Mouse (Mus musculus) MEL-GATA-1-ER (cell line): ENCODE data around the gene Spata21.

Experiments
- DNase-seq: peaks from one replicate; pipeline ENCODE4 v3.0.0-alpha.2; 2012; ENCODE audit warnings: low read depth; ENCODE audit errors: extremely low read depth

Spata21 gene

DNA sequence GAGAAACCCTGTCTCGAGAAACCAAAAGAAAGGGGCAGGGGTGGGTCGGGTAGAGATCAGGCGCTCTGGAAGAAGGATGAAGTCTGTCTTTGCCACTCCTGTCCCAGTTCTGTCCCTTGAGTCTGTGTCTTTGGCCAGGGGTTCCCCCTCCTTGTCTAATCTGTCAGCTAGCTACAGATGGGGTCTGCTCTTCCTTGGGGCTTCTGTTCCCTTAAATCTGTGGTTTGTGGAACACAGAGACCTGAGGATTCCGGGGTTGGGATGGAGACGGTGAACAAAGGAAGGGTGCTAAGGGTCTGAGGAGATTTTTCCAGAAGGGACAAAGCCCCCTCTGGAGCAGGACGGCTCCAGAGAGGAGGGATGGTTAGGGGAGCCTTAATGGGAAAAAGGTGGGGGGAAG is at the start of gene Spata21:
Gene Spata21, plus strand, starts transcription at position 301 of the 400 bp plus-strand sequence.
- no peak for DNase-seq

DNA sequence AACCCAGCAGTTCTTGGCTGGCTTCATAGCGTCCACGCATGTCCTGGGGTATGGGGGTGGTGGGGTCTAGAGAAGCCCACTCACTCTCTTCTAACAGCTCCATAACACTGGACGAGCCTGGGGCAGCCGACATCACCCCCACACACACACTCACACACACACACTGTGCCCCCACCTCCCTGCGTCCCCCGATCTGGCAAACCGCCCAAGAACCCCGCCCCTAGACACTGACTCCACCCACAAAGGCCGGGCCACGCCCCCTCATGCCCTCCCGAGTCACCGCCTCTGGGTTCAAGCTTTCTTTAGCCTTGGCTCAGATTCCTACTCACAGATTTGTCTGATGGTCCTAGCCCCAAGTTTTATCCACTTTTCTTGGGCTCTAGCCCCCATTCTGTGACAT is 47.0 kb upstream of the Spata21 start:
- no peak for DNase-seq

DNA sequence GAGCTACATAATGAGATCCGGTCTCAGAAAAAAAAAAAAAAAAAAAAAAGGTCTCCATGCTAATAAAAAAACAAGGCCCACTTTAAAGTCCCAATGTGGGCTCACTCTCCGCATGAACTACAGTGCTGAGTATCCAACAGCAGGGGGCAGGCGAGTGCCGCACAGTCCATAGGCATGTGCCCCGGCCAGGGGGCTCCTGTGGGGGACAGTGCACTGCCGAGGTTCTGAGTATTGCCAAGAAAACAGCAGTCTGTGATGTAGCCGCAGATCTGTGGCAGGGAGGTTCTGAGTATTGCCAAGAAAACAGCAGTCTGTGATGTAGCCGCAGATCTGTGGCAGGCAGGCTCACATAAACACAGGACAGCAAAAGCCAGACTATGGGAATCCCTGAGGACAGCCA is 43.3 kb upstream of the Spata21 start:
- DNase-seq = peak; percentile 29

DNA sequence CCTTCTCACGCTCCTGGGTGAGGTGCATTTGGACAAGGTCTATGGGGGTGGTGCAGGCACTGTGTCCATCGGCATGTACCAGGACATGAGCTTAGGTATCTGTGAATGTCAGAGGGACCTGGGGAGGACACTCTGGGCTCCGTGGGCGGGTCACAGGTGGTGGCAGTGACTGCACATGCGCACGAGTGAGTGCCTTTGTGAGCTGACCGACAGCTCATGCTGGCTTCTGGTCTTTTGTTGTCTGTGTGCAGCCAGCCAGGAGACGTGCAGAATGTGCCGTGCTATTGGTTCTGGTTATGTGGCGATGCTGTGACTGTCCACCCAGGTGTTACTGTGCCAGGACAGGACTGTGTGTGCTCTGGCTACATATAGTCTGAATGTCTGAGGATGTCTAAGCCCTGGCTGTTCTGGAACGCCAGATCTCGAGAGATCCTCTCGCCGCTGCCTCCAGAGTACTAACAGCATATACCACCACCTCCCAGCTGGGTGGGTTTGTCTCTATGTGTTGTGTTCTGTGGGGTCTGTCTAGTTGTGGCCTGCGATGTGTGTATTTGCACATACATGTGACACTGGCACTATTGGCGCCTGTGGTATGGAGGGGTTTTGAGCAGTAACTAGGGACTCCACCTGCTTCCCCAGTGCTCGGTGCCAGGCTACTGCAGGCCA is 39.2 kb upstream of the Spata21 start:
- DNase-seq = no peak

DNA sequence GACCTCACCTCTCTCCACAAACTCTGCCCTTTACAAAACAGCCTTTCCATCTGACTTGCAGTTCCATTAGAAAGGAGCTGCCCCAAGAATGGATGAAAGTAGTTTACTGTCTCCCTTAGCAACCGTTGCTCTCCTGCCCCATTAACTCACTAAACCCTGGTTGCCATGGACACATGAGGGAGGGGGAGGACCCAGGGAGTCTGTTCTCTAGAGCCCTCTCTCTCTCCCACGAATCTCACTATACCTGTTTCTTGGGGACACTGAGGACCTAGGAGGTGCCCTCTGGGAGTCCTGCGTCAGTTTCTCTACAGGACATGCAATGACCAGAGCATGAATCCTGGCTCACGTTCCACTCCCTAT is 38.7 kb upstream of the Spata21 start:
- no peak for DNase-seq

DNA sequence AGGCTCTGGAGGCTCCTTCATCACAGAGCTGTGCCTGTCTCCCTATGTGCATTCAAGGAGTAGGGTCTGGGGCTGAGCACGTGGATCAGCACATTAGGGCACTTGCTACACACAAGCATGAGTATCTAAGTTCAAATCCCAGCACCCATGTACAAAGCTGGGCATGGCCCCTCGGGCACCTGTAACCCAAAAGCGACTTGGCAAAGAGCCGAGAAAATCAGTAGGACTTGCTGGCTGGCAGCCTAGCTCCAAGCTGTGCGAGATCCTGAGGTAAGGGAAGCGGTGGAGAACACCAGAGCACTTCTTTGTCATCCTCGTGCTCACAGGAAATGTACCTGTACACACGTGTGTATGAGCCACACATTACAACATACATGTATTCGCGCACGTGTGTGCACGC is 35.7 kb upstream of the Spata21 start:
- DNase-seq = no peak

DNA sequence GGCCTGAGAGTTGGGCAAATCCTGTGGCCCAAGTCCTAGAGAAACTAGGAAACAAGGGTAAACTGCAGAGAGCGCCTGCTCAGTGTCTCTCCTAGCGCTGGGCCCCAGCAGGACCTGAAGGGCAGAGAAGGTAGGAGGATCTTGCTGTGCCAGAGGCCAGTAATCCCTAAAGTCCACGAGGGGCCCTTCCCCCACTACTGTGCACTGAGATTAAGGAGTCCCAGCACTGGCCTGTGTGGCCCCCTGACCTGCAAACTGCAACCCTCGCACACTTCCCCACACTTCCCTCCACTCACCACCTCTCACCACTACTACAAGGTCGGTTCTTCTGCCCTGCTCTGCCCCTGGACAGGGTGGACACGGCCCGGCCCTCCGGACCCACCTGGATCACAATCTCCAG is 35.0 kb upstream of the Spata21 start:
- no peak for DNase-seq

DNA sequence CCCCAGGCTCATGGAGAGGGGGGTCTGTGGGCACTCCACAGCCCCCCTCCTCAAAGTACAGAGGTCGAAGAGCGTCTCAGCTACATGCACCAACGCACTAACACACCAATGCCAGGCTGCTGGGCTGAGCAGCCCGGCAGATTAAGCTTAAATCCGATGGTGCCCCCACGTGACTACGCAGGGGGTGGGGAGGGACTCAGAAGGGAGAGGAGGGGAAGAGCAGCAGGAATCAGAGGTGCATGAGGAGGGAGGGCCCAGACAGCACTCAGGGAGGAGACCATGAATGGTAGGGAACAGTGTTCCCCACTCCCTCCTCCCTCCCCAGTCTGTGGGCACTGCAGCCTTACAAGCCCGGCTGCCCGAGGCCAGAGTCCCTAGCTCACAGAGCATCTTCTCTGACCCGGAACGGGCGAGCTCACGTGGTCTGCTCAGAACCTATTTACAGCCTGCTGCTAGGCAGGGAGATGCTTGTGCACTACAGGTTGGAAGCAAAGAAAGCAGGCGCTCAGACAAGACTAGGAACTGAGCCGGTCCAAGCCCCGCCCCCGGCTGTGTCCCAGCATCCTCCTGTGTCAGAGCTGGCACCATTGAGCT is 34.5 kb upstream of the Spata21 start:
- DNase-seq = no peak

DNA sequence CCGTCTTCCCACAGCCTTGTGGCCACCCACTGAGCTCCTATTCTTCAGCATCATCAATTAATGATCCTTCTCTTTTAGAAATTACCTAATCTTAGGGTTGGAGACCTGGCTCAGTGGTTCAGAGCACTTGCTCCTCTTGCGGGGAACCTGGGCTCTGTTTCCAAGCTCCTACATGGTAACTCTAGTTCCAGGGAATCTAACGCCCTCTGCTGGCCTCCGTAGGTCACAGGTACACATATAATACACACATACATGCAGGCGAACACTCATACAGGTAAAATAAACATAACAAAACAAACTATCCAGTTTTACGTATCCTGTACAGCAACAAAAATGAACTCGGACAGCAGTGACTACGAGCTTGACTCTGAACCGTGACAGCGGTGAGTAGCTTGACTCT is 31.2 kb upstream of the Spata21 start:
- DNase-seq = no peak

DNA sequence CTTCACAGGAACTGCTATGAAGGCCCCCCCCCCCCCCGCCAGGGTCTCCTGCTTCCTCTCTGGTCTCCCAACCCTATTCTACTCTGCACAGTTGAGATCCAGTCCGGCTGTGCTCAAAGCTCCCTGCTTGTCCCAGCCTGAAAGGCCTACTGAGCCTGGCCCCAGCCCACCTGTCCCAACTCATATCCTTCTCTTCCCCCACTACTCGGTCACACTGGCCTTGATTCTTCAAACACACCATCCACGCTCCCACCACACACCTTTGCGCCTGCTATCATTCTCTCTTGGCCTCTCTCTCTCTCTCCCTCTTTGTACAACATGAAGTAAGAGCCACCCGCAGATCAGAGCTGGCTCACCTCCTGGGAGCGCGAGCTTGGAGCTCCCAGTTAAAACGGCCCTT is 29.3 kb upstream of the Spata21 start:
- no peak for DNase-seq

DNA sequence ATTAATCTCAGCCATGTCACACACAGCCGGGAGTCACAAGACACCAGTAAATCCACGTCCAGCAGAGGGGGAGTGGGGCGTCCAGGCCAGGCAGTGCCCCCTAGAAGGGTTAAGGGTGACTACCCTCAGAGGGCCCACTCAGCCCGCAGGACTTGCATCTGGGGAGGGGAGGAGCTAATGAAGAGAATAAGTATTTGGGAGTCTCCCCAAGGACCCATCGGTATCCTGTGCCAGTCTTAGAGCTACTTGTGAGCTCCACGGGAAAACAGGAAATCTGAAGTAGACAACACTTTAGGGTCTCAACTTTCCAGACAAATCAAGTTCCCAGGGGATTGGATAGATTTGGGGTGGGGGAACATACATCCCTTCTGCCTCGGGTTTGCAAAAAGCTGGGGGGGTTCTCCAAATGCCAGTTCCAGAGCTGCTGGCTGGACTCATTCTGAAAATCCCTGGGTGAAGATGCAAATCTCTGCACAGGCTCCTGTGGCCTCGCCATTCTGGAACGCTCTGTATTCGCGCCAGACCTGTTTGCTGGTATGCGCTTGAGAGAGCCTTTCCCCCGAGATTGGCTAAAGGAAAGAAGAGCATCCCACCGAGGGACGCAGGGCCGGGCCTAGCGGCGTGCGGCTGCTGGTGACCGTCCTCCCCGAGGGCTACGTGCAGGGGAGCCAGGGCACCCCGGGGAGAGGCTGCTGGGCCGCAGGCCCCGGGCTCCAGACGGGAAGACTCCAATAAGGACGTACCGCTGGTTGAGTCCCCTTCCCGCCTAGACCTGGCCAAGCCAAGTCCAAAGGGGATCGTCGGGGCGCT is 28.3 kb upstream of the Spata21 start:
- DNase-seq = no peak

DNA sequence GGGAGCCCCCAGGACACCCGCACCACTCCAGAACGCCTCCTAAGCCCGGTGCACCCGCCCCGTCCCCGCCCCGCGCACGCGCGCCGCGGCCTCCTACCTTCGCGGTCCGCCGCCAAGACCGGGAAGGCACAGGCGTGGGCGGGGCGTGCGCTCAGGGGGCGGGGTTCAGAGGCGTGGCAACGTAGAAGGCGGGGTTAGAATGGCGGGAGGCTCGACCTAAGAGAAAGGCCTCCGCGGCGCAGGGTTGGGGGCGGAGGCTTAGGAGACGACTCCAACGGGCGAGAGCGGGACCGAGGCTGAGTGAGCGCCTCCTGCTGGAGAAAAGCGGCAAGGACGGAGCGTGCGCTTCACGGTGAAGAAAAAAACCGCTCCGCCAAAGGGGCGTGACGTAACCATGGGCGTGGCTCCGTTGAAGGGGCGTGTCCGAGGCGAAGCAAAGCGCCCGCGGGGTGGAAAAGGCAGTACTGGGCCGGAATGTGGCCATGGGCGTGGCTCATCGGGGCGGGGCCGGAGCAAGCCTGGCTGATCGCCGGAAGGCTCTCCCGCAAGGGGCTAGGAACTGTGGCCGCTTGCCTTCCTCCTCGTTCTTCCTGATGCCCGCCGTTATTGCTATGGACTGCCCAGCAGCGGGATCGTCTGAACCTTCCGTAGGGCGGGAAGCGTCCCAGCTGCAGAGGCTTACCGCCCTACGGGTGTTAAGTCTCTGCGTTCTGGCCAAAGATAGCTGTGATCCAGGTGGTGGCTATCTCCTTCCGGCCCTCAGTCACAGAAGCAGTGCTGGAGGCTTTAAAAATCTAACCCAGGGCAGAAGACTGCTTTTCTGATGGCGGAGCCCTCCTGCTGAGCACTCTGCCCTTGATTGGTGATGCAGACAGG is 27.5 kb upstream of the Spata21 start, which contains the start of gene Crocc:
Gene Crocc, minus strand, starts transcription at position 125 of the 876 bp plus-strand sequence.
- DNase-seq = peak; percentile 87

DNA sequence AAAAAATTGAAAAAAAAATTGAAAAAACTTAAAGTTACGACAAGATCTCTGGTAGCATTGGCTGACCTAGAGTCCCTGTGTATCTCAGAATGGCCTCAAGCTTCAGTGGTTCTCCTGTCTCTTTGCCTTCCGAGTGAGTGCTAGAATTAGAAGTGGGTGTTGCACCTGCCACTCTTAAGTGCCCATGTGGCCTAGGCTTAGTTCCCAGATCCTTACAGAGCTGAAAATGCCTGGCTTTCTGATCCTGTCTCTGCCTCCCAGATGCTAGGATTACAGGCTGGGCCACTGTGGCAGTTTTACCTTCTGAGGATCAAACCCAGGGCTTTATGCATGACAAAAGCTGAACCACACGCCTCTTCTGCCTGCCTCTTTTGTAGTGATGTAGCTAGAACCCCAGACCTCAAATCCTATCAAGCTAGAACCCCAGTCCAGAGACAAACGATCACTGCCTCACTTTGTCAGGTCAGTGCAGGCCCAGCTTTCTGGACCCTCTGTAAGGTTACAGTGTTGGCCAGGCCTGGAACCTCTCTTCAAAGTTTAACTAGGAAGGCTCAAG is 24.0 kb upstream of the Spata21 start:
- no peak for DNase-seq

DNA sequence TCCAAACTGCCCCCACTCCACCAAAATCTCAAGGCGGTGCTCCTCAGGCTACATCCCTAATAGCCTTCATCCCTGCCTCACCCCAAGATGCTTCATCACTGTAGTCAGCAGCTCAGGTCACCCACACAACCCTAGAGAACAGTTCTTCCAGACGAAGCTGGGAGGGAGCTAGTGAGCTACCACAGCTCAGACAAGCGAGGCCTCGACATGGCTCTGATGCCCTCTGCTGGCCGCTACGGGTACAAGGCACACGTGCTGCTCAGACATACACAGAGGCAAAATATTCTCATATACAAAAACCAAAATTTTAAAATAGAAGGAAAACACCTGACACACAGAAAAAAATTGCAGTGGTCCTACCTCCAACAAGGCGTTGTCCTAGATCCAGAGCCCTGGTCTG is 23.0 kb upstream of the Spata21 start:
- DNase-seq = peak; percentile 79

DNA sequence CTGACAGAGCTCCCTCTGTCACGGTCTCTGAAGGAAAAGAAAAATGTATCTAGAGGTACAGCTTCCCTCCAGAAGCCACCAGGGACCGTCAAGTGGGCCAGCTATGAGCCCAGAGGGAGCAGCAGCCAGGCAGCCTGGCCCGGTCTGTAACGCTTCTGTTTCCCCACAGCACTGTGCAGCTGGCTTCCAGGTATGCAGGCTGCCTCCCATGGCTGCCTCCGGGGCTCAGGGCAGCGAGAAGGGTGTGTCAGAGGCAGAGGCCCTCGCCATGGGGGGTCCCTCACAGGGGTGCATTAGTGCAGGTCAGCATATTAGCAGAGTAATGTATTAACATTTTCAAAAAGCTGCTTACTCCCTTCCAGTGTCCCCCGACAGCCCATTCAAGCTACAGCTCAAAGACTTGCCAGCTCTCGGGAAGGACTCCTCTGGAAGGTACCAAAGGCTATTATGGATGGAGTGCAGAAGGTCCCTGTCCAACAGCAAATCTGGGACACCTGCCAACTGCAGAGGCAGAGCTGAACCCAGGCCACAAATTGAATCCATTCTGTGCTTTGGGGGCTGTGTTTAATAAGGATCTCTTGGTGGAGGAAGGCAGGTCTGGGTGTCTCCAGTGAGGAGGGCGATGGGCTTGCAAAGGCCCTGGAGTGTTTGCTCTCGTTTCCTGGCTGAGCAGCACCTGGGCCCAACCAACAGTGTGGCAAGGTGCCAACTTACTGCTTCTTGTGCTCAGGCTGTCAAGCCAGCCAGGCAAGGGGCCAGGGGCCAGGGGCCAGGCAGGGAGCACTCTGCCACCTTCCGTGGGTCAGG is 21.2 kb upstream of the Spata21 start:
- no peak for DNase-seq

DNA sequence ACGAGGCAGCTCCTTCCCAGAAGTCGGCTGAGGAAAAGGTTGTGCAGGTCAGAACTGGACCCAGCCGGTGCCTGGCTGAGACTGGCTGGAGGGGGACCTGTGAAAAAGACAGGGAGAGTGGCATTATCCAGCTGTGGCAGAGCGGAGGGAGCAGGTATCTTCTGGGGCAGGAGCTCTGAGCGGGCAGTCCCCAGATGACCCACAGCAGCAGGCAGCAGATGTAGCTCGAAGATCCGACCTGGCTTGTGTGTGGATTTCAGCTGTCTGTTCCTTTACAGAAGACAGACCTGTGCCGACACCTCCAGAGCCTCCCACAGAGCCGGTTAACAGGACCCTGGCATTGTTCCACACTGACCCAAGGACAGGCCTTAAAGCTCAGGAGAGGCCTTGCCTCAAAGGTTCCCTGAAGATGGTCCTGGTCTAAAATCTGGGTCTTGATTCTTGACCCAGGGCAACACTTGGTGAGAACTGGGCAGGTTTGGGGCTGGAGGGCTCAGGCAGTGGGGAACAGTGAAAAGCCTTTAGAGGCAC is 20.6 kb upstream of the Spata21 start:
- DNase-seq = no peak

DNA sequence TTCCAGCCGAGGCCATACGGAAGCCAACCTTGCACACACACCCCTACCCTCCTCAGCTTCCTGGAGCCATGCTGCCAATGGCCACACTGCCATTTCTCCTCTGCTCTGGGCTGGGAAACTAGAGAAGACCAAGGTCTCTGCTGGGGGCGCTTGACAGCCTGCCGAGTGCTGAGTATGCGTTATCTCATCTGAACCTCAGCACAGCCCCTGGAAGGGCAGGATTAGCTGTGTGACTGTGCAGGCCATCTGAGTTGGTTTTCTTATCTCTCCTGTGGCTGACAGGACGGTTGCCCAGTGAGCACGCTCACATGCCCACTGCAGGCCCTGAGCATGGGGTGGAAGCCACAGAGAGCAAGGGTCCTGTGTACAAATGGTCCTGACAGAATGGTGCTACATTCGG is 19.5 kb upstream of the Spata21 start:
- no peak for DNase-seq

DNA sequence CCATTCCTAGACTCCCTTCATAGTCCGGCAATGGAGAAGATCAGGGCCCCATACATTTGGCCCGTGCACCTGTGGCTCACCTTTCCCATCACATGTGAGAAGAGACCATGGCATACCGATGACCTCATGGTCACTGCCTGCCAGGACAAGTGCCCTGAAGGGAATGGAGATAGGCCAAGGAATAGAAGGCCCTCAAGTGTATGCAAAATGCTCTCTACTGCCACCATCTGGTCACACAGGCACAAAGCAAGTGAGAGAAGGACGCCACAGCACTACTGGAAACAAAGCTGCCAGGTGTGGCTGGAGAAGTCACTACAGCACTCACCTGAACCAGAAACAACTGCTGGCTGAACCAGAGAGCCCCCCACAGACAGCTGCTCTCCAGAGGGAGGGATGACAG is 18.4 kb upstream of the Spata21 start:
- no peak for DNase-seq

DNA sequence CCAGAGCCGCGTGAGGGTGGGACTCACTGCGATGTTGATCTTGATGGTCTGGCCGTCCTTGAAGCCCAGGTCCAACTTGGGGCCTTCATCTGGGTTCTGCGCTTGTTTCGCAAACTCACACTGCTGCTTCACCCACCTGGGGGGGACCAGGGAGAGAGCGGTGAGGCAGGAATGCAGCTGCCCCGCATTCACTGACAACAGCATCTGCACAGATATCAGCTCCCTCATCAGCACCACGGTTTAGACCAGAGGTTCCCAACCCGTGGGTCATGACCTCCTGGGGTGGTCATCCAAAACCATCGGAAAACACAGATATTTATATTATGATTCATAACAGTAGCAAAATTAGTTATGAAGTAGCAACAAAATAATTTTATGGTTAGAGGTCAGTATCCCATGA is 15.6 kb upstream of the Spata21 start:
- DNase-seq = no peak

DNA sequence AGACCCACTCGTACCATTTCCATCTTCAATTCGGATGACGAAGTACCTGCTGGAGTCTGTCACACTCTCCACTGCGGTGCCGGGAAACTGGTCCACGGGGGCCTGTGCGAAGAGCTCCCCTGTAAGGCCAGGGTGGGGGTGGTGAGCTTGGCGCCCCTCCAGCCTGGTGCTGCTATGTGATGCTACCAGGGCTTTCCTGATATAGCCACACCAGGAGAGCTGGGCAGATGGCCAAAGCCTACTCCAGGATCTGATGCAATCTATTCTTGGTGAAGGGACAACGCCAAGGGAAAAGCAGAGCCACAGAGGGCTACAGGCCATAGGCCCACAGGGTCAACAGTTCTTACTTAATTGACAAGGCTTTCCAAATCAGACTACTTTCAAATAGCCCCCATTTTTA is 14.5 kb upstream of the Spata21 start:
- no peak for DNase-seq
